Mouse (Mus musculus) neural tube, embryonic 14.5 days (tissue): ENCODE results near the gene Lamtor2. TPM values are rescaled to one million over a fixed set of nuclear protein-coding genes. Genes with fewer than 3 reads are reported as not detected.

Experiments used
- ATAC-seq: fragments of 200-750 bp; cut with Nextera tagmentation; 2 replicates; pipeline ENCODE4 v1.8.0; 2017; ENCODE audit warnings: low read depth, mild to moderate bottlenecking, moderate TSS enrichment, moderate library complexity
- H3K27ac ChIP-seq: fragments of 300-500 bp; sonication (generic); 2 replicates; pipeline ENCODE4 v1.5.1; 2014; ENCODE audit warnings: low read depth, mild to moderate bottlenecking, control low read depth, low read length, moderate library complexity, mixed read lengths
- H3K27me3 ChIP-seq: fragments of 300-500 bp; sonication (generic); 2 replicates; pipeline ENCODE4 v1.6.1; 2014; ENCODE audit warnings: low read length; ENCODE audit not compliant: control insufficient read depth, insufficient read depth
- H3K36me3 ChIP-seq: fragments of 300-500 bp; sonication (generic); 2 replicates; pipeline ENCODE4 v1.6.1; 2014; ENCODE audit warnings: low read length, mixed read lengths; ENCODE audit not compliant: control insufficient read depth, insufficient read depth
- H3K4me1 ChIP-seq: fragments of 300-500 bp; sonication (generic); 2 replicates; pipeline ENCODE4 v1.6.1; 2014; ENCODE audit warnings: low read length; ENCODE audit not compliant: control insufficient read depth, insufficient read depth
- H3K4me2 ChIP-seq: fragments of 300-500 bp; sonication (generic); 2 replicates; pipeline ENCODE4 v1.6.1; 2014; ENCODE audit warnings: mild to moderate bottlenecking, low read depth, low read length, control low read depth
- H3K4me3 ChIP-seq: fragments of 300-500 bp; sonication (generic); 2 replicates; pipeline ENCODE4 v1.5.1; 2014; ENCODE audit warnings: low read depth, low read length, control low read depth, mixed read lengths
- H3K9ac ChIP-seq: fragments of 300-500 bp; sonication (generic); replicated peaks from 2 replicates; pipeline ENCODE4 v1.6.1; 2014; ENCODE audit warnings: low read depth, mild to moderate bottlenecking, control low read depth, low read length, mixed read lengths
- H3K9me3 ChIP-seq: fragments of 300-500 bp; sonication (generic); 2 replicates; pipeline ENCODE4 v1.6.1; 2016; ENCODE audit warnings: low read length; ENCODE audit not compliant: control insufficient read depth
- WGBS: fragments of 180-500 bp; shearing (Covaris S2); extraction: QIAGEN DNeasy Blood & Tissue Kit; methylation state at CpG from one replicate; pipeline ENCODE4 v1.1.7; 2014; 5-methylcytosine and 5-hydroxymethylcytosine counted together
- polyA plus RNA-seq: library from polyadenylated mRNA; unstranded; fragments of >200 nt; fragmentation: Nextera tagmentation; extraction: Ambion mirVana; gene quantifications from 2 replicates; pipeline ENCODE4 v1.2.1, GENCODE M21; 2014

The Lamtor2 gene
- polyA plus RNA-seq, 1 experiment from 2014 or later = 97.0 TPM

- peak overlapping the region; percentile 91 for H3K27ac ChIP-seq
- H3K9ac ChIP-seq = peak overlapping the region; percentile 46; the same call in 1 of the 2 replicates
- 0 out of 2 replicates have a peak, but pooled peaks have one; percentile 3 for ATAC-seq
- peak overlapping the region; percentile 30 for H3K4me3 ChIP-seq
- peak overlapping the region; percentile 61 for H3K4me2 ChIP-seq
- WGBS = 64% methylated on average over 3 of the region's 3 CpGs
- no peaks in the 10 kb centered on the region for H3K36me3 ChIP-seq
- peaks cover 25% of the 10 kb centered on the region for H3K4me1 ChIP-seq
- no peaks in the 10 kb centered on the region for H3K27me3 ChIP-seq
- no peaks in the 10 kb centered on the region for H3K9me3 ChIP-seq
Observed at GRCm38 (mm10) chr3:88509250-88509649, 43.6 kb downstream of the Lamtor2 start.

DNA sequence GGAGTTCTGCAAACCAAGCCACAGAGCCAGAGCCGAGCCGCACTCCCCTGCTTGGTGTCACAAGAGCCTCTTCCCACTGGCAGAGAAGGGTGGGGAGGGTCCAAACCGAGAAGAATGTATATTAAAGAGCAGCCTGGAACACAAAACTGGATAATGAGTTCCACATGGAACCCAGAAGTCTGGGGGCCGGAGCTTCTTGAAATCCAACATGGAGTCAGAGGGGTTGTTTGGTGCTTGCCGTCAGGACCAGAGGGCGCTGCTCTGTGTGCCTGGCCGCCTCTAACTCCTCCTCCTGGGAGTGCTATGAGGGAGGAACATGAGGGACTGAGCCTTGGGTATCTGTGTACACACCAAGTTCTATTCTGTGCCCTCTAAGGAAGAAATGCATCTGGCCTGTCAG is 47.1 kb downstream of the Lamtor2 start:
- H3K27me3 ChIP-seq = 0 out of 2 replicates have a peak, but pooled peaks cover 2% of the 10 kb centered on the region
- WGBS = 50% methylated on average over 7 of the region's 7 CpGs

GRCm38 (mm10) chr3:88505081-88505480 is 47.8 kb downstream of the Lamtor2 start:
- no peaks in the 10 kb centered on the region for H3K36me3 ChIP-seq
- no peak for ATAC-seq
- WGBS = 77% methylated on average over 6 of the region's 6 CpGs

More for the DNA sequence above, 47.1 kb downstream of the Lamtor2 start:
- H3K4me2 ChIP-seq = no peak overlapping the region
- H3K4me3 ChIP-seq = no peak overlapping the region
- no peak for ATAC-seq
- H3K4me1 ChIP-seq = peaks cover 22% of the 10 kb centered on the region
- H3K9ac ChIP-seq = no peak overlapping the region
- no peaks in the 10 kb centered on the region for H3K36me3 ChIP-seq
- no peaks in the 10 kb centered on the region for H3K9me3 ChIP-seq
- no peak overlapping the region for H3K27ac ChIP-seq

DNA sequence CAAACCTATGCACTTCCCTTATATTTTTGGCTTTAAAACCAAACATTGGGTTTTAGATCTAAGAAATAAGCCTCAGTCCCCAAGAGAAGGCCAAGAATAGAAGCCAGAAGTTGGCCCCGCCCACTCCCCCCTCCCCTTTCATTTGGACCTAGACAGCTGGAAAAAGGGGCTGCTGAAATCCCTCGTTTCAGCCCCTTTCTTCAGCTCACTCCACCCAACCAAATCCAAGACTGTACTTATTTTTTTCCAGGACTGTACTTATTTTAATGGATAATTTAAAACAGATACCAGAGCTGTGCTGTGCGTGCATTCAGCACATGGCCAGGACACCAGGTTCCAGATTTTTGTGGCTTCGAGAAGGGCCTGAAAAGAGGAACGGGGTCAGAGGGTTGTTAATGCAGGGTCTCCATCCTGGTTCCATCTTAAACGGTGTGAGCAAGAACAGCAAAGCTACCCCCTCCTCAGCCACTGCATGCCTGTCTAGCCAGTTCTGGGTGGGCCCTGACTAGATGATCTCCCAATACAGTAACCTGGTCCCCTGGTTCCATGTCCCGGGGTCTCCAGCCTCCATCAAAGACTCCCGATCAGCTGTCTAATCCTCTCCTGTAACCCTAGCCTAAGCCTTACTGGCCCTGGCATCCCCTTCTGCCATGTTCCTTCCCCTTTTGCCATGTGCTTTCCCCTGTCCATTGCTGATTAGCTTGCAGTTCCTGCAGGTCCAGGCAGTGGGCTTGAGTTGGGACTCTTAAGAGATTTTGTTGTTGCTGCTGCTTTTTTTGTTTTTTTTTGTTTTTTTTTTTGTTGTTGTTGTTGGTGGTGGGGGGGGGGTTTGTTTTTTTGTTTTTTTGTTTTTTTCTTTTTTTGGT is 48.8 kb downstream of the Lamtor2 start:
- no peaks in the 10 kb centered on the region for H3K9me3 ChIP-seq
- peaks cover 6% of the 10 kb centered on the region; the same call in 1 of the 2 replicates for H3K4me1 ChIP-seq
- H3K4me2 ChIP-seq = no peak overlapping the region
- H3K36me3 ChIP-seq = no peaks in the 10 kb centered on the region
- no peak overlapping the region for H3K27ac ChIP-seq
- H3K27me3 ChIP-seq = 0 out of 2 replicates have a peak, but pooled peaks cover 2% of the 10 kb centered on the region
- no peak overlapping the region for H3K4me3 ChIP-seq
- H3K9ac ChIP-seq = no peak overlapping the region
- 50% methylated on average over 8 of the region's 8 CpGs for WGBS
- ATAC-seq = no peak

More at GRCm38 (mm10) chr3:88505081-88505480, 47.8 kb downstream of the Lamtor2 start:
- H3K4me1 ChIP-seq = peaks cover 16% of the 10 kb centered on the region
- no peak overlapping the region for H3K4me3 ChIP-seq
- H3K27ac ChIP-seq = no peak overlapping the region
- H3K27me3 ChIP-seq = 0 out of 2 replicates have a peak, but pooled peaks cover 2% of the 10 kb centered on the region
- no peak overlapping the region for H3K4me2 ChIP-seq
- no peak overlapping the region for H3K9ac ChIP-seq
- H3K9me3 ChIP-seq = no peaks in the 10 kb centered on the region

GRCm38 (mm10) chr3:88503505-88503863 is 49.4 kb downstream of the Lamtor2 start:
- peaks cover 6% of the 10 kb centered on the region; the same call in 1 of the 2 replicates for H3K4me1 ChIP-seq
- peak overlapping the region; percentile 89 for H3K4me2 ChIP-seq
- no peak; the same call in 1 of the 2 replicates for ATAC-seq
- H3K9me3 ChIP-seq = no peaks in the 10 kb centered on the region
- 19% methylated on average over 4 of the region's 4 CpGs for WGBS
- H3K4me3 ChIP-seq = peak overlapping the region; percentile 64
- no peak overlapping the region for H3K27ac ChIP-seq
- H3K9ac ChIP-seq = no peak overlapping the region
- 0 out of 2 replicates have a peak, but pooled peaks cover 2% of the 10 kb centered on the region for H3K27me3 ChIP-seq
- no peaks in the 10 kb centered on the region for H3K36me3 ChIP-seq

DNA sequence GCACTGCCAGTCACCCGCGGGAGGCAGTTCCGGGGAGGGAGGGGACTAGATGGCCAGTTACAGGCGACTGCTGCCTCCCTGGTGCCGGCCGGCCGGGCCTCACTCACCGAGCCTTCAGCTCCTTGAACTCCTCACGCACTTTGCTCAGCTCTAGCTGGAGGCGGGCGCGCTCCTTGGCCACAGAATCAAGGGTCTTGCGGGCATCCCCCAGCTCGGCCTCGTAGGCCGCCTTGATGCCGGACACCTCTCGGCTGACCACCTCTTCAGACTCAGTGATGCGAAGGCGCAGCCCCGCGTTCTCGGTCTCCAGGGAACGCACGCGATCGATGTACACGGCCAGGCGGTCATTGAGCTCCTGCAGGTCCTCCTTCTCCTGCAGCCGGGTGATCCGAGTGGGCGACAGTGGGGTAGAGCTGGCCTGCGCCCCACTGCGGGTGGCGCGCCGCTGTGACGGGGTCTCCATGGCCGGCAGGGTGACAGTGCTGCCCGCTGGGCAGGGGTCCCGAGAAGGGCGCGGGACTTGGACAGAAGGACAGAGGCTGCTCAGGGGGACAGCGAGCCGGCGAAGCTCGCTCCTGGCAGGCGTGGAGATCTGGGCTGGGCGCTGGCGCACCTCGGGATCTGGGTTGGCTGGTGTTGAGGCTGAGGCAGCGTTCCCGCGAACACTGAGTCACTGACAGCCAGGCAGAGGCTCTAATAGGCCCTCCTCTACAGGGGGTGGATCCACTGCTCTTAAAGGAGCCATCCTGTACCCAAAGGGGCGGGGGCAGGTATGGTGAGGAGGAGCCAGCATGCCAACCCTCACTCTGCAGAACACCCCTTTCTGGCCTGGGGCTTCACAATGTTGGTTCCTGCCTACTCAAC is 50.0 kb downstream of the Lamtor2 start:
- peak overlapping the region; percentile 89 for H3K4me2 ChIP-seq
- H3K27me3 ChIP-seq = 0 out of 2 replicates have a peak, but pooled peaks cover 2% of the 10 kb centered on the region
- peak overlapping the region; percentile 74 for H3K9ac ChIP-seq
- H3K36me3 ChIP-seq = no peaks in the 10 kb centered on the region
- WGBS = under 1% methylated on average over 55 of the region's 55 CpGs
- no peaks in the 10 kb centered on the region for H3K9me3 ChIP-seq
- H3K4me1 ChIP-seq = peaks cover 6% of the 10 kb centered on the region; the same call in 1 of the 2 replicates
- peak overlapping the region; percentile 69 for H3K27ac ChIP-seq
- ATAC-seq = peak; percentile 93
- peak overlapping the region; percentile 64 for H3K4me3 ChIP-seq

GRCm38 (mm10) chr3:88502031-88502571 is 50.8 kb downstream of the Lamtor2 start:
- Histone ChIP-seq H3K27me3 (0 out of 2 replicates have a peak, but pooled peaks cover 2% of the 10 kb centered on the region), H3K9me3 (no peaks in the 10 kb centered on the region), H3K4me2 (peak overlapping the region; percentile 89), H3K4me1 (peaks cover 6% of the 10 kb centered on the region; the same call in 1 of the 2 replicates), H3K9ac (peak overlapping the region; percentile 74), H3K36me3 (no peaks in the 10 kb centered on the region), H3K27ac (no peak overlapping the region; the same call in 1 of the 2 replicates), H3K4me3 (peak overlapping the region; percentile 64)
- ATAC-seq = no peak
- WGBS = 15% methylated on average over 11 of the region's 11 CpGs

DNA sequence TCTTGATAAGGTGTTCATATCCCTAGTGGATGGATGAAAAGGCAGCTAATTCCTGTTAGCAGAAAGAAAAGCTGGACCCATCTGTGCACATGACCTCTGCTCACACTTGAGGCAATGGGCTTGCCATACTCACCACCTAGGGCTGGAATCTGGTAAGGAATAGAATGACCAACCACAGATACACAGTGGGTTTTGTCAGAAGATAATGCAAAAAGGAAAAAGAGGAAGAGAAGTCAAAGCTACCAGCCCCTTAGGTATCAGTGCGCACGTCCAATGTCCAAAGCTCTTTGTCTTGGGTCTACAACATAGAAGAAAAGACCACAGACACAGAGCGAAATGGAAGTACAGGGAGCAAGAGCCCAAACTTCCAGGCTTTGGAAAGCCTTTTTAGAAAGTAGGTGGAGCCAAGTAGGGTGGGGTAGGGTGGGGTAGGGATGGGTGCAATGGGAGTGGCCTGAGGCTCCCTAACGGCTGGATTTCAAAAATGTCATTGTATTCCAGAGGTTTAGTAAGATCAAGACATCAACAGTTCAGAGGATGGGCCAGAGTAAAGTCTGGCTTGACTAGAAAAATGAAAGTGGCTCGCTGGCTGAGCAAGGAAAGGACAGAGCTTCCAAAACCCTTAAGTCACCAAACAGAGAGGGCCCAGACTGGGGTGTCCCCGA is 51.4 kb downstream of the Lamtor2 start:
- Histone ChIP-seq H3K4me3 (peak overlapping the region; percentile 64), H3K9ac (no peak overlapping the region)
- 61% methylated on average over 5 of the region's 6 CpGs for WGBS

More for the DNA sequence above, 51.4 kb downstream of the Lamtor2 start:
- no peaks in the 10 kb centered on the region for H3K9me3 ChIP-seq
- H3K27me3 ChIP-seq = 0 out of 2 replicates have a peak, but pooled peaks cover 2% of the 10 kb centered on the region
- no peak overlapping the region for H3K27ac ChIP-seq
- ATAC-seq = no peak
- H3K36me3 ChIP-seq = no peaks in the 10 kb centered on the region
- H3K4me1 ChIP-seq = peaks cover 6% of the 10 kb centered on the region; the same call in 1 of the 2 replicates
- peak overlapping the region; percentile 89 for H3K4me2 ChIP-seq
